Mouse (Mus musculus): ENCODE data around the gene Ddx52.

DNA sequence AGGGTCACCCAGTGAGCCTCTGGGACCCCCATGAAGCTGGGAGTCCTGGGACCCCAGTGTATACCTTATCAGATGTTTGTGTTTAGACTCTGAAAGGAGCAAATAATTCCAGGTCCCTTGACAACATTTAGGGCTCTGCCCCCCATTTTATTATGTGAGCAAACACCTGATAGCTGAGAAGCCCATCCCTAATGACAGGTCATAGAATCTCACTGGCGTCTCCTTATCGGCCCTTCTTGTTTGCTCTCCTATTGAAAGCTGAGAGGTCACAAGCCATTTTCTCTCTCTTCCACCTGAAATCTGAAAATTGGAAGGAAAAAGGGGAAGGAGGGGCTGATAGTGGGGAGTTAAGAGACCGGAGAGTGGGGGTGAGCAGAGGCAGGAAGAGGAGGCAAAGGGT, 39.0 kb upstream of the Ddx52 start:
- TF ChIP-seq CTCF (IDR thresholded peaks at IDR 0.05; ENCODE audit: borderline replicate concordance, control insufficient read depth, extremely low read depth, insufficient read depth, low read length, poor library complexity) (no peak), POLR2A (IDR thresholded peaks at IDR 0.05; ENCODE audit: control insufficient read depth, extremely low read depth, insufficient read depth, low read length, poor library complexity) (no peak)
